Mouse (Mus musculus) right cerebral cortex, postnatal 25 days (tissue): ENCODE results near the gene Nes.

Source experiments
- DNase-seq: peaks from one replicate; pipeline ENCODE4 v3.0.0; 2022

Gene Nes

GRCm38 (mm10) chr3:88026823-88027222 lies 55.9 kb downstream of the Nes start:
- no peak for DNase-seq

DNA sequence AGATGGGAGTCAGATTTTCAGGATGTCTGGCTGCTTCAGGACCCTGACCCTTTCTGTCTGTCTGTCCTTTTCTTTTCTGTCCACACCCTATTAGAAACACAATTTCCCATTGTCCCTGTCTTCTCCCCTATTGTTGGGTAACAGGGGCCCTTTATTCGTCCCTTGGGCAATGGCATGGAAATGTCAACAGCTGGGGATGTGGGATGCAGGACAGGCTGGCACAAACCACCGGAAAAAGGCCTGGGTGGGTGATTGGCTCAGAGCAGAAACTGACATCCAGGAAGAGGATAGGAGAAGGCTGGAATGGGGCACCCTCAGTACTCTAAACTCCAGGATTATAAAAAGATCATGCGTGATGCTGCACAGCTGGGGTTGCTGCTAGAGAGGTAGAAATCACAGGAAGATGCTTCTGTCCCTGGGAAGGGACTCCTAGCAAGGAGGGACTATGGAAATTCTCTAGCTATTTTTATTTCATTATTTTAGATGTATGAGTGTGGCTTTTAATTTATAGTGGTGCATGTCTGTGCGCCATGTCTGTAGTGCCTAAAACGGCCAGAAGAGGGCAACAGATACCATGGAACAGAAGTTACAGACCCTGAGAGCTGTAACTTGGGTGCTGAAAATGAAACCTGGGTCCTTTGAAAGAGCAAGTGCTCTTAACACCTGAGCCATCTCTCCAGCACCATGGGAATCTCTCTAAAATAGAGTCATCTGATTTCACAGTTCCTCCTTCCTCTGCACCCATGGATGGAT lies 56.7 kb downstream of the Nes start, which contains the start of gene Hapln2:
Gene Hapln2, minus strand, starts transcription at position 150 of the 753 bp plus-strand sequence.
- no peak for DNase-seq
